Mouse (Mus musculus) stomach, embryonic 15.5 days (tissue): Measurements from ENCODE around the gene Kdsr. TPM values are rescaled to one million over a fixed set of nuclear protein-coding genes. Genes with fewer than 3 reads are reported as not detected.

Source experiments
- ATAC-seq: fragments of 200-750 bp; cut with Nextera tagmentation; 2 replicates; pipeline ENCODE4 v1.8.0; 2017; ENCODE audit warnings: low read depth, moderate number of reproducible peaks, moderate TSS enrichment; ENCODE audit not compliant: insufficient read depth, low FRiP score
- H3K27ac ChIP-seq: fragments of 300-500 bp; sonication (generic); 2 replicates; pipeline ENCODE4 v1.5.1; 2015; ENCODE audit warnings: mild to moderate bottlenecking, inconsistent platforms
- H3K27me3 ChIP-seq: fragments of 300-500 bp; sonication (generic); replicated peaks from 2 replicates; pipeline ENCODE4 v1.6.1; 2015; ENCODE audit warnings: inconsistent platforms
- H3K36me3 ChIP-seq: fragments of 300-500 bp; sonication (generic); 2 replicates; pipeline ENCODE4 v1.6.1; 2015; ENCODE audit warnings: inconsistent platforms
- H3K4me1 ChIP-seq: fragments of 300-500 bp; sonication (generic); 2 replicates; pipeline ENCODE4 v1.6.1; 2015; ENCODE audit warnings: inconsistent platforms
- H3K4me2 ChIP-seq: fragments of 300-500 bp; sonication (generic); 2 replicates; pipeline ENCODE4 v1.6.1; 2015; ENCODE audit warnings: mild to moderate bottlenecking, inconsistent platforms
- H3K4me3 ChIP-seq: fragments of 300-500 bp; sonication (generic); replicated peaks from 2 replicates; pipeline ENCODE4 v1.5.1; 2015; ENCODE audit warnings: inconsistent platforms
- H3K9ac ChIP-seq: fragments of 300-500 bp; sonication (generic); 2 replicates; pipeline ENCODE4 v1.6.1; 2015; ENCODE audit warnings: inconsistent platforms
- H3K9me3 ChIP-seq: fragments of 300-500 bp; sonication (generic); 2 replicates; pipeline ENCODE4 v1.6.1; 2016; ENCODE audit warnings: inconsistent platforms
- WGBS: fragments of 180-500 bp; shearing (Covaris S2); methylation state at CpG from one replicate; pipeline ENCODE4 v1.1.7; 2015; 5-methylcytosine and 5-hydroxymethylcytosine counted together
- polyA plus RNA-seq: library from polyadenylated mRNA; unstranded; fragments of >200 nt; fragmentation: Nextera tagmentation; extraction: Ambion mirVana; gene quantifications from 2 replicates; pipeline ENCODE4 v1.2.1, GENCODE M21; 2015

Gene Kdsr
- polyA plus RNA-seq, 1 experiment from 2014 or later: 14.8 TPM

DNA sequence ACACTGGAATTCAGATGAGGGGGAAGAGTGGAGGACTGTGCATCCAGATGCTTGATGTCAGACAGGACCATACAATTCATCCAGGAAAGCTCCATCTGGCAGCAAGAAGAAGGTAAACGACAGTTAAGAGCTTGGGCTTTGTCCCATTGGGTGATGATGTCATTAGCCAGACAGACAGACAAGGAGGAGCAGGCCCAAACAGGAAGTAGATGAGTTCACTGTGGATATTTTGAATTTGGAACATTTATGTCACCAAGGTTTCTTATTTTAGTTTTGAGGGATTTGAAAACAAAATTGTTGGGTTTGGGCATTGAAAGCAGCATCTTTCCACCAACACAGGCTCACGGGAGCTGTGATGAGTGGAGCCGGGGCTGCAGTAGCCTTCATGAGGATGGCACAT lies 75.0 kb downstream of the Kdsr start:
- Histone ChIP-seq H3K4me3 (no peak overlapping the region), H3K4me2 (no peak overlapping the region), H3K9me3 (no peaks in the 10 kb centered on the region), H3K36me3 (no peaks in the 10 kb centered on the region), H3K27ac (no peak overlapping the region), H3K9ac (no peak overlapping the region), H3K4me1 (no peaks in the 10 kb centered on the region), H3K27me3 (no peaks in the 10 kb centered on the region)
- 66% methylated on average over 3 of the region's 3 CpGs for WGBS
- no peak for ATAC-seq

DNA sequence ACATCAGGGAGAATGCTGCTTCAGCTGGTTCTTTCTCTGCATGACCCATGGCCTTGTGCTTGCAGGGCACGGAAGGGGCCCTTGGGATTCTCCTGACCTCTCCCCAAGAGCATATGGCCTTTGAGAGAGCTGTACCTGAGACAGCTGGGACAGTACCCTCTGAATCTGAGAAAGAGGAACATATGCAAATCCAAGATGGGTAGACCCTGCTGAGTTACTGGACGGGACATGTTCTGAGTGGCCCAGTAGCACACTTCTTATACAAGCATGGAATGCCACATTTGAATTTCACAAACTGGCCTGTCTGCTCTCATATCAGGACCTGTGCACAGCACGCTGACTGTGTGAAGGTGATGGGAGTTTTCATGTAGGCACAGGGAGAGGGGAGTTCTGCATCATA lies 76.7 kb downstream of the Kdsr start:
- Histone ChIP-seq H3K4me3 (no peak overlapping the region), H3K27me3 (no peaks in the 10 kb centered on the region), H3K9me3 (no peaks in the 10 kb centered on the region), H3K4me2 (no peak overlapping the region), H3K9ac (no peak overlapping the region), H3K4me1 (no peaks in the 10 kb centered on the region), H3K36me3 (no peaks in the 10 kb centered on the region), H3K27ac (no peak overlapping the region)
- 86% methylated on average over 3 of the region's 3 CpGs for WGBS
- ATAC-seq: no peak

DNA sequence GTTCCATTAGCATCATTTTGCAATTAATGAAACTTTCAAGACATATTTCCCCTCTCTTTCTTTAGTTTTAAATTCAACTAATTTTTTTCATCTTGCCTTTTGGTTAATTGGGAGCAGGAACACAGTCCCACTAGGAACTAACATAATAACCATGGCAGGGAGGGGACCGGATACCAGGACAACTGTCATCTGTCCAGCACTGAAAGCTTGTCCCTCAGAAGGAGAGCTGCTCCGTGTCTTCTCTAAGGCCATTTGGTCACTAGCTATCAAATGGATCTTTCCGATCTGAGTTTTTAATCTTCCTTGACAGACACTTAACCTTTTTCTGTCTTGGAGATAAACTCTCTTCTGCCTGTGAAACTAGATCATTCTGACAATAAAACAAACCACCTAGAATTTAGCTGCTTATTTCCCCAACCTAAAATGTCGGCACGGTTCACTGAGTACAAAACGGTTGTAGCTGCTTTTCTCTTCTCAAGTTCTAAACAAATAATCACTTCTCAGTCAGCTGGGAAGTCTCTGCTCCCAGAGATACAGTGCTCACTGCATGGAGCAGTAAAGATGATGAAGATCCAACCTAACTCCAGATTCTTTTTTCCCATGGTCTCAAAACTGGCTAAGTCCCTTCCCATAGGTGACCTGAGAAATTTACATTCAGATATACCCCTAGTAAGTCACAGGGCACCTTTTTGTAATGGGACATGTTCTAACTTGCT lies 79.6 kb downstream of the Kdsr start:
- no peak overlapping the region for H3K4me2 ChIP-seq
- H3K27me3 ChIP-seq: no peaks in the 10 kb centered on the region
- no peaks in the 10 kb centered on the region for H3K36me3 ChIP-seq
- H3K4me1 ChIP-seq: no peaks in the 10 kb centered on the region
- 61% methylated on average over 6 of the region's 6 CpGs for WGBS
- no peak overlapping the region for H3K4me3 ChIP-seq
- H3K9ac ChIP-seq: no peak overlapping the region
- ATAC-seq: no peak
- H3K27ac ChIP-seq: no peak overlapping the region
- H3K9me3 ChIP-seq: no peaks in the 10 kb centered on the region

DNA sequence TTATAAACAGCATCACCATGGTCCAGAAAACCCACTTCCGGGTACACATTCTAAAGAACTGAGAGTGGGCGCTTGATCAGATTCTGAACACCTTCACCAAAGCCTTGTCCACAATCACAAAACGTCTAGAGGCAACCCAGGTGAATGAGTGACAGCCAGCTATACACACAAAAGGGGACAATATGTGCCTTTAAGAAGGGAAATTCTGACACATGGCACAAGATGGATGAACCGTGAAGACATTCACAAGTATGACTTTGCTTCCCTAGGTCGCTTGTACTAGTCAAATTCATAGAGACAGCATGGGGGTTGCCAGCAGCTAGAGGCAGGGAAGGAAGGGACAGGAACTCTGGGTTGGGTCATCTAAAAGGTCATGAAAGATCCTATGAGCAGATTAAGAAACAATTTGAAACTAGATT lies 81.5 kb downstream of the Kdsr start:
- no peak overlapping the region for H3K9ac ChIP-seq
- no peak overlapping the region for H3K27ac ChIP-seq
- H3K9me3 ChIP-seq: no peaks in the 10 kb centered on the region
- H3K4me3 ChIP-seq: no peak overlapping the region
- no peaks in the 10 kb centered on the region for H3K27me3 ChIP-seq
- no peak overlapping the region for H3K4me2 ChIP-seq
- WGBS: 72% methylated on average over 5 of the region's 5 CpGs
- H3K36me3 ChIP-seq: no peaks in the 10 kb centered on the region
- no peaks in the 10 kb centered on the region for H3K4me1 ChIP-seq
- ATAC-seq: no peak

Other genes with a start within 250 kb of the Kdsr start
- 17.0 and 17.8 TPM in 2 replicates for gene Bcl2, start 45.5 kb downstream of the Kdsr start, polyA plus RNA-seq
- gene Vps4b, start 37.0 kb upstream of the Kdsr start, polyA plus RNA-seq: 63.7 and 73.4 TPM in 2 replicates
- gene Serpinb5, start 101.4 kb upstream of the Kdsr start, polyA plus RNA-seq: 27.1 and 41.3 TPM in 2 replicates
- gene Serpinb12, start 174.7 kb upstream of the Kdsr start, polyA plus RNA-seq: 1.7 and 4.5 TPM in 2 replicates
- gene Serpinb13, start 221.3 kb upstream of the Kdsr start, polyA plus RNA-seq: not detected in 2 replicates